Mouse (Mus musculus): Measurements from ENCODE around the gene Trmt5.

Gene Trmt5

GRCm38 (mm10) chr12:73286287-73287092 is at the start of gene Trmt5, which contains the start of gene Slc38a6:
Gene Trmt5, minus strand, starts transcription at chr12:73286710.
Gene Slc38a6, plus strand, starts transcription at chr12:73286779.
- DNase-seq (ENCODE audit: low read depth, low spot score): peak; percentile 95

- DNase-seq (ENCODE audit: low read depth, low spot score): no peak
Measured at GRCm38 (mm10) chr12:73334051-73334551, 47.6 kb upstream of the Trmt5 start.

GRCm38 (mm10) chr12:73332701-73333100 is 46.2 kb upstream of the Trmt5 start:
- no peak for DNase-seq (ENCODE audit: low read depth, low spot score)

GRCm38 (mm10) chr12:73330236-73330635 is 43.7 kb upstream of the Trmt5 start:
- DNase-seq (ENCODE audit: low read depth, low spot score): no peak

GRCm38 (mm10) chr12:73328448-73329167 is 42.1 kb upstream of the Trmt5 start:
- DNase-seq (ENCODE audit: low read depth, low spot score): no peak

- no peak for DNase-seq (ENCODE audit: low read depth, low spot score)
Measured at GRCm38 (mm10) chr12:73327381-73327780, 40.9 kb upstream of the Trmt5 start.

- peak; percentile 58 for DNase-seq (ENCODE audit: low read depth, low spot score)
Measured at GRCm38 (mm10) chr12:73325617-73326016, 39.1 kb upstream of the Trmt5 start.

- no peak for DNase-seq (ENCODE audit: low read depth, low spot score)
Measured at GRCm38 (mm10) chr12:73325181-73325580, 38.7 kb upstream of the Trmt5 start.

- DNase-seq (ENCODE audit: low read depth, low spot score): peak; percentile 70
Measured at GRCm38 (mm10) chr12:73324742-73325141, 38.2 kb upstream of the Trmt5 start.

- peak; percentile 20 for DNase-seq (ENCODE audit: low read depth, low spot score)
Measured at GRCm38 (mm10) chr12:73324180-73324586, 37.7 kb upstream of the Trmt5 start.

GRCm38 (mm10) chr12:73317706-73318686 is 31.5 kb upstream of the Trmt5 start:
- no peak for DNase-seq (ENCODE audit: low read depth, low spot score)

- no peak for DNase-seq (ENCODE audit: low read depth, low spot score)
Measured at GRCm38 (mm10) chr12:73308711-73309110, 22.2 kb upstream of the Trmt5 start.

GRCm38 (mm10) chr12:73307750-73308149 is 21.2 kb upstream of the Trmt5 start:
- DNase-seq (ENCODE audit: low read depth, low spot score): no peak

GRCm38 (mm10) chr12:73304636-73305035 is 18.1 kb upstream of the Trmt5 start:
- DNase-seq (ENCODE audit: low read depth, low spot score): peak; percentile 42

GRCm38 (mm10) chr12:73300531-73300930 is 14.0 kb upstream of the Trmt5 start:
- DNase-seq (ENCODE audit: low read depth, low spot score): no peak

GRCm38 (mm10) chr12:73298621-73299020 is 12.1 kb upstream of the Trmt5 start:
- no peak for DNase-seq (ENCODE audit: low read depth, low spot score)

- no peak for DNase-seq (ENCODE audit: low read depth, low spot score)
Measured at GRCm38 (mm10) chr12:73295505-73296140, 9.1 kb upstream of the Trmt5 start.

GRCm38 (mm10) chr12:73294884-73295283 is 8.4 kb upstream of the Trmt5 start:
- DNase-seq (ENCODE audit: low read depth, low spot score): no peak

- no peak for DNase-seq (ENCODE audit: low read depth, low spot score)
Measured at GRCm38 (mm10) chr12:73288626-73289025, 2.1 kb upstream of the Trmt5 start.

GRCm38 (mm10) chr12:73287609-73288008 is 1.1 kb upstream of the Trmt5 start:
- DNase-seq (ENCODE audit: low read depth, low spot score): peak; percentile 62

- DNase-seq (ENCODE audit: low read depth, low spot score): no peak
Measured at GRCm38 (mm10) chr12:73274921-73275320, 11.6 kb downstream of the Trmt5 start.
